Mouse (Mus musculus) urinary bladder, postnatal 14 days (tissue): ENCODE measurements at regions not wholly inside any gene's neighbourhood (a gene's known extent, or its start where the extent isn't known, plus 50 kb on each side); places are given as distances from the start of the nearest gene placed in this dataset.
A peak's percentile ranks its signal among the peaks of the same experiment; 100 is the strongest.

Experiments
- DNase-seq: peaks from one replicate; pipeline ENCODE4 v3.0.0; 2021; ENCODE audit warnings: low spot score

- DNase-seq, result no peak
Measured at GRCm38 (mm10) chr6:51180881-51181875, 251.3 kb upstream of the Nfe2l3 start.

GRCm38 (mm10) chr6:51181905-51182304 lies 250.6 kb upstream of the Nfe2l3 start:
- DNase-seq, result no peak

GRCm38 (mm10) chr6:51182771-51183284 lies 249.6 kb upstream of the Nfe2l3 start:
- no peak for DNase-seq

DNA sequence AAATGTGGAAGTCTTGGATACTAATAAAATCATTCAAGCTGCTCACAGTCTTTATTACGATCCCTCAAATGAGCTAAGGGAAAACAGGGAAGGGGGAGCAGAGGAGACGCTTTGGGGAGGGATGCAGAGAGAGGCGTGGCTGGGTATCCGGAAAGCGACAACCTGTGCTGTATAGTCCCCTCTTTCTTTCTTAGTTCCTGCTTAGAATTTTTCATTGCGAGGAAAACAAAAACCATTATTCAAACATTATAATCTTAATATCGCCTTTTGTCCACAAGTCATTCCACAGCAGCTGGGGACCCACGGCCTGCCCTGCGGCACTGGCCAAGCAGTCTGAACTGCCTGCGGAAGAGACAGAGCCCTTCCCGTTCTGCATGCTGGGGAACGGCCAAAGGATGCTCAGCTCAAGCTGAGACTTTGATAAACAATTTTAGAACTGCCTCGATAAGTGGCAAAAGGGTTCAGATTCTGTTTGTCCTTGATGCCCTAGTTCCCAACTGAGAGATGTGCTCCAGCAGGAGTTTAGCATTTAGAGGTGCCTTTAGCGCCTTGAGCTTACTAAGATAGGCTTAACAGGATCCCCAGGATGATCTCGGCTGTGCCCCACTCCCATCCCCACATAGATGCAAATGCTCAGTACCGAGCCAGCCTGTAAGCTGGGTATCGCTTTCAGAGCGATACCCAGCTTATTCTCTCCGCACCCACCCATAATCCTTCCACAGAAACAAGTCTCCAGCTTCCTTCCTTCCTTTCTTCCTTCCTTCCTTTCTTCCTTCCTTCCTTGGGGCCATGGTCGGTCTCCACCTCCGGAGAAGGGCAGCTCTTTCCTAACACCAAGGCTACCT lies 248.7 kb upstream of the Nfe2l3 start:
- no peak for DNase-seq

DNA sequence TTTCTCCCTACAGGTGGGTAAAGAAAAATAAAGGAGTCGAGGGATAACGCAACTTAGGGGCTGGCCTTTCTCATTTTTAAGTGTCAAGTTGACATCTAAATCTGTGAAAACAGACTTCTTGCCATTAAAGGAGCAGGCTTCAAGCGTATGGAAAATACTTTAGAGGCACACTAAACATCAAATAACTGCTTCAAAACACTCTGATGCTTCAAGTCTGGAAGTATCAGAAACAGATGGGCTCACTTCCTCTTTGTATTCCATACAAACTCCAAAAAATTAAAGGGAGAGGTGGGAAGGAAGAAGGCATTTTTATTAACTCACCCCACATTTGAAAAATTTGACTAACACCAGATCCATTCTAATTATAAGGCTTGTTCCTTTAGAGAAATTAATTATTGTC lies 248.0 kb upstream of the Nfe2l3 start:
- no peak for DNase-seq

DNA sequence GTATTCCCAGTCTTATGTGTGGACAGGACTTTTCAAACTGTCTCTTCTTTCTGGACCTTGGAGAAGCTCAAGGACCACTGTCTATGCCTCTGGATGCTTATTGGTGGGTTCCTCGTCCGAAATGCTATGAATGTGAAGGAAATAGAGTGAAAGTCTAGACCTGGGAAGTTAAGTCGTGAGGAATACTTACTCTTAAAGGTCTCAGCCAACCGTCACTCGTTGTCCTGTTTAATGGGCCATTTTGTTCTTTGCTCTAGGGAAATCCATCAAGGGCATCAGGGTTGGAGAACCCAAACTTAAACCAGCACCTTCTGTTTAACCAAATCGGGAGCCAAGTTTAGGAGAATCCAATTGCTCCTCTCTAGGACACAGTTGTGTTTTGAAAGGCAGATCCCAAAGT lies 247.3 kb upstream of the Nfe2l3 start:
- no peak for DNase-seq

- no peak for DNase-seq
Measured at GRCm38 (mm10) chr6:51189173-51189572, 243.3 kb upstream of the Nfe2l3 start.

DNA sequence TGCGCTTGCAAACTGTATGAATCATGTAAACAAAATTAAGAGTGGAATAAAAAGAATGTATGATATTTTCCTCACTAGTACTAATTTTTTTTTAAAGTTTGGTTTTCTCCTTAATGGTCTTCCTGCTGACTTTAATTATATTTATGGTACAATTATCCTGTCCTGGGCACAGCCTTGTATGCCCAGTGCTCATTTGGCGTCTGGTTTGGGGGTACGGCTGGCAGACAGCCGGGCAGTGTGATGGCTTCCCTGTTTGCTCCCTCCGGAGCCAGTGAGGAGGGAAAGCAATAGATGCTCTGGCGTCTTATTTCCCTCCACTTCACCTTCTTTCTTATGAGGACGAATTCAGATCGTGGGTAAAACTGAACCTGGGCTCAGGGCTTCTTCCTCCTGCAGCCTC lies 239.6 kb upstream of the Nfe2l3 start:
- DNase-seq, result no peak

- no peak for DNase-seq
Measured at GRCm38 (mm10) chr6:51193356-51193755, 239.1 kb upstream of the Nfe2l3 start.

GRCm38 (mm10) chr6:51196391-51196790 lies 236.1 kb upstream of the Nfe2l3 start:
- no peak for DNase-seq

DNA sequence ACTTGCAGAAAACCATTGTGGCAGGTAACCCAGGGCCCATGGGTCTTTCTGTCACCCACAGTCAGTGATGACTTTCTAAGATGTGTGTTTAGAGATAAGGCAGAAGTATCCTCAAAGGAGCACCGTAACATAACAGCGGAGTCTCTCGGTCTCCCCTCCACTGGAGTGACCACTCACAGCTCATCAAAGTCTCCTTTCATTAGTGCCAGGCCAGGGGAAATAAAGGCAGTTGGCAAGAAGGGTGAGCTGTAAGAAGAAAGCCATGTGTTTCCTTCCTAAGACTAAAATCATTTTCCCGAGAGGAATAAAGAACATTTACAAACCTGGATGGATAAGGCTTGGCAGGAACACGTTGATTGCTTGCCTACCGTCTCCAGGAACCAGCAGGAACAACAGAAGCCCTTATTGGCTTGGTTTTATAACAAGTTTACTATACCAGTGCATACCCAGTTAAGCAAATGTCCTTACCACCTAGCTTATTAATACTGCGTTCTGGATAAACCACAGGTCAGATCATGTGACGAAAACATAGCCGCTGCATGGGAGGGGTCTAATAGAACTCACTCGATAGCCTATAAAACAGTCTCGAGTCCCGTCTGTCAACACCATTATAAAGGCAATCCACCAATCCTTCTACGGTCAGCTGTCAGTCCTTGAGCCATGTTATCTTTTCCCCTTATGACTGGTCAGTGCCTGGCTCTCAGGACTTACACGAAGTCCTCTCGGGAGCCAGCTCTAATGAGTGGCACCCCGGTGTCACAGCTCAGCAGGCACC lies 235.3 kb upstream of the Nfe2l3 start:
- DNase-seq, result no peak

DNA sequence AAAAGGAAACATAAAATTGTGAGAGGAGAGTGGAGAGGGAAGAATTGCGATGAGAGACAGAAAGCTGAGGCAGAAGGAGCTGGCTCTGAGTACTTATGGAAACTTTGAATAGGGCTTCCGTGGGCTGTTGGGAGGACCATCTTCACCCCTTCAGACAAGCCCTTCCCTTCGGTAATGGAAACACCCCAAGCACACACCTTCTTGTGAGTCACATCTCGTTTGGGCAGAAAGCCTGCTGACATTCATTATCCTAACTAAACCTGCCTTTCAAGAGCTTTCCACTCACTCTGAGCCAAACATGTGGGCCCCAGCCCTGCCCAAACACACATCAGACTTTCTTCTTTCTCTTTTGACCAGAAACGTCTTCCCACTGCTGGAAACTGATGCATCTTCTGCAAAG lies 232.3 kb upstream of the Nfe2l3 start:
- no peak for DNase-seq

- no peak for DNase-seq
Measured at GRCm38 (mm10) chr6:51200837-51201236, 231.6 kb upstream of the Nfe2l3 start.

DNA sequence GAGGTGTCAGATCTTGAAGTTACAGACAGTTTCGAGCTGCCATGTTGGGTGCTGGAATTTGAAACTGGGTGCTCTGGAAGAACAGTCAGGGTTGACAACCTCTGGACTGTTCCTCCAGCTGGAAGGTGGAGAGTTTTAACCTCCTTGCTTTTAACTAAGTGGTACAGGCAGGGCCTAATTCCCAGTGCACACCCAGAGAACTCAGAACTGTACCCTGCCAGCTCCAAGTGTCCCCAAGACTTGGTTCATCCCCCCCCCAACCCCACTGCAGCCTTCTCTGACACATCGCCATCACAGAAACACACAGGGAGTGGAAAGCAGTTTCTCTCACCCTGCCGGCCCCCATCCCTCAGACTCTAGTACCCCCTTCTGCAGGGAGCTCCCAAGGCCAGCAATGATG lies 228.2 kb upstream of the Nfe2l3 start:
- no peak for DNase-seq

- DNase-seq, result no peak
Measured at GRCm38 (mm10) chr6:51205411-51205810, 227.1 kb upstream of the Nfe2l3 start.

- DNase-seq, result peak; percentile 74
Measured at GRCm38 (mm10) chr6:51206712-51207505, 225.6 kb upstream of the Nfe2l3 start.

DNA sequence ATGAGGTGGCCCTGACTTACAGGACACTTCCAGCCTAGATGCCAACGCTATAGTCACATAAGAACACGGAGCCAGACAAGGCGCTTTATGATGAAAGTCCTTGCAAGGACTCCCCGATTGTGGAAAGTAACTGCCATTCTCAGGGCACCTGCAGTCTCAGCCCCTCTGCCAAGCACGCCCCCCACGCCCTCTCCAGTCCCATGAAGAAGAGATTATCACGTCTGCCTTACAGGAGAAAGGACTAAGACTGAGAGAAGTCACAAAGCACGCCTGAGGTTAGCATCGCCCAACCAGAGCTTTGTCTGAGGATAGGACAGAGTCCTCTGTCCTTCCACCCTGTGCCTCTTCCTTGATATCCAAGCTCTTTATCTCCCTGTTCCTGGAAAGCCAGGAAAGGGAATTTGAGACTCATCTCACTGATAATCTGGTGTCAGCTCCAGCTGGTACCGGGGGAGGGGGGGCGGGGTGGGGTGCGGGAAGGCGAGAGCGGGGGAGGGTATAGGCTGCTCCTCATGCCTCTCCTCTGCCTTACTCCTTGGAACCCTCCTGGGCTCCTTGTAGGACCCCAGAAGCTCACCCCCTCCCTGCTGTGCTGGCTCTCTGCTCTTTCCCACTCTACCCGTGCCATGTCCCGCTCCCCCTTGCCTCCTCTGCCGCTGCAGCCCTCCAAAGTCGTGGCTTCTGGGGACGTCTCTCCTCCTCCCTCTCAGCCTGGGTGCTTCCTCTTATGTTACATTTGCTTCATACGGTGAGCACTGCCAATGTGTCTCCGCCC lies 224.7 kb upstream of the Nfe2l3 start:
- DNase-seq, result no peak

- DNase-seq, result peak; percentile 46
Measured at GRCm38 (mm10) chr6:51208660-51209396, 223.6 kb upstream of the Nfe2l3 start.

GRCm38 (mm10) chr6:51211418-51211817 lies 221.1 kb upstream of the Nfe2l3 start:
- DNase-seq, result no peak

DNA sequence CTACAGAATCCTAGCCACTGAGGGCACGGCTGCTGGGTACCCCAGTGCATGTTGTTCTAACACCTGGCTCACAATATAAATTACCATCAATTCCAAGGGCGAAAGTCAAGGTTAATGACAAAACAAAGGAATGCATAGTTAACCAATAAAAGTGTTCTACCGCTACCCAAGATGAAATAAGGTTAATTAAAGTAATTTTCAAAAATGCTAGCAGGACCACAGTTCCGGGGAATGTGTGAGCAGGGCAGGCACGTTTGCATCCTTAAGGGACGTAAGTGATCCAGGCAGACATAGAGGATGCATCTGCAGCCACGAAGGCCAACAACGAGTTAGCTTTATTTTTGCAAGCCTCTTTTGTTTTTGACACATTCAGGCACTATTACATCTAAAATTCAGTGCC lies 220.3 kb upstream of the Nfe2l3 start:
- no peak for DNase-seq
